Mouse (Mus musculus) layer of hippocampus, adult 9-11 months (tissue): ENCODE measurements around the gene Fmod.

Source experiments
- DNase-seq: peaks from one replicate; pipeline ENCODE4 v3.0.0; 2022

Gene Fmod

DNA sequence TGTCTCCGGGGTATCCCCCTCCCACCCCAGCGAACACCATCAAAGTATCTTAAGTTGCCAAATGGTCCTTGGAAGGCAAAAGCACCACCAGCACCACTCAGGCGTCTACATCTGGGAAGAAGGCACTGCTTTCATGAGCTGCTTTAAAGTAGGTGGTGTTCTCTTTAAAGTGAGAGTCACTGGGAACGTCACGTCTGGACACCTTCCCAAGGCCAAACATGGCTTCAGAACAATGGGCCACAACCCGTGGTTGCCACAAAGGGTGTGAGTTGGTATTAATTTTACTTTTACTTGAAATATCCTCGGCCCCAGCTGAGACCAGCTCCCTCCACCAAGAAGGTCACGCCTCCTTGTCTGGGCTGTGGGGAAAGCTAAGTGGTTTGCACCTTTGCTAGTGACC, 20.7 kb downstream of the Fmod start:
- no peak for DNase-seq

DNA sequence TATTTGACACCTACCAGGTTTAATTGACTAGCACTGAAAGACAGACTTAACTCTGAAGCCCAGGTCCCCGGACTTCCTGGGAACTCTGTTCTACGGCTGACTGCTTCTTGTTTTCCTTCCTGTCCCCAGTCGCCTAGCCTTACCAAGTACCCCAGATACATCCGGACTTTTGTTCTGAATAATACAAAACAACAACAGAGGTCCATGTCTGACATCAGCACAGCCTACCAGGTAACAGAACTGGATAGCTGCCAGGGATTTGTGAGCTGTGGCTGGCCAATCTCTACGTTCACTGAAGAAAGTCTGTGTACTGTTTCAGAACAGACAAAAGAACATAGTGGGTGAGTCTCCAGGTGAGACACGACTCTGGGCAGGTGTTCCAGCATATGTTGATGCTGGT, 21.8 kb downstream of the Fmod start:
- DNase-seq, result no peak

DNA sequence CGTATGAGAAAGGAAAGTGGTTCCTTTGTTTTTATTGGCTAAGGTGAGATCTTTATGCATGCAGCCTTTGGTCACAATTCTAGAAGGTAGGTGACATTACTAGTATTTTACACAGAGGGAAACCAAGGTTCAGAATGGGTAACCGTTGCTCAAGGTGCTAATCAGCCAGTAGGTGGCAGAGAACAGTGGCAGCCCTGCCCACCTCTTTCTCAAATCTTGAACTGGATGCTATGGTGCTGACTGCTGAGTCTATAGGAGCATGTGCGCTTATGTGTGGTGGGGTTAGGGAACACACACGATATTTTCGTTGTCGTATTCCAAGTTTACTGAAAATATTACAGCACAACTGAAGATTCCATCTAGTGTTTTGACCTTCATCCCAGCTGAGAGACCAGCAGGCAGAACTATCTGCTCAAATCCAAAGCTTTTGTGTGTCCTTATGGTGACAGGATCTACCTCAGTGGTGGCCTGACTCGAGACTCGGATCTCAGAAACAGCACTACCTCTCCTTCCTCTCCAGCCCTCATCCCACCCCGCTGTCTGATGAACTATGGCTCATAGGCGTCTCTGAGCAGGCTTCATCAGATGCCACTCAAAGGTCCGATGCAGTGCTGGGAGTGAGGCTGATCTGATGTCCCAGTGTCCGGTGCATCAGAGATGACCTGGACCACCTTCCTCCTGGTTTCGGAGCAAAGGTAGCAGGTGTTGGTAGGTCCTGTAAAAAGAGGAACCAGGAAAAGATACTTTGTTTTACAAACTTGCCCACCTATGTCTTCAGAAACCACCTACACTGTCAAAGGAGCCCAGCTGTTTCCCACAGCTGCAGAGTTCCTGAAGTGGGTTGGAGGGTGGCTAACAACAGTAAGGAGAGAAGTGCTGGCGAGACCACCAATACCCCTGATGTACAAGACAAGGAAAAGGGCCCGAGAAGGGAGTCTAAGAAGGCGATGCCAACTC, 23.0 kb downstream of the Fmod start:
- no peak for DNase-seq

DNA sequence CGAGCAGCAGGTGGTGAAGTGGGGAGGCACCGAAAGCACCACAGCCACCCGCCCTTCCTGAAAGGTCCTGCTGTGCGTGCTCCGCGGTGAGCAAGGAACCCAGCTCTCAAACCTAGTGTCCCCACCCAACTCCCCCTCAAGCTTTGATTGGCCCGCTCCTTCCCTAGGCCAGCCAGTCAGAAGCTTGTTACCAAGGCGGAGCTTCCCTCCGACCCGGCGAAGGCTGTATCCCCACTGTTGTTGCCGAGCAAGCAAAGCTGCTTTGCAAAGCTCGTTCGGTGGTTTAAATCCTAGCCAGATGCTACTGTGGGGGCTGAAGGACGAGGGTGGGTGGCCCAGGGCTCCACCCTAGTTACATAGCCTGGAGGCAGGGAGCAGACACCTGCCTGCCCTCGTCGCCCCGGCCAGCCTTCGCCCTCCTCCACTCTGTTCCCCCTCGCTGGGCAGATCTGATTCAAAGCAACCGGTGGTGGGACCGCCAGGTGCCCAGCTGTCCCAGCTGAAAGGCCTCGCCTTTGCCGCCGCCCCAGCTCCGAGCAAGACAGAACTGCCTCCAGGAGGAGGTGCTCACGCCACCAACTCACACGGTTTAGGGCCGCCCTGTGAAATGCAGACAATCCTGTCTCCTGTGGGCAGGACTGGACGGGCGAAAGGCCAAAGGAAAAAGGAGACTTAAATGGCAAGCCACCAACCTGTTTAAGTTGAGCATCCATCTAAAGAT, 24.0 kb downstream of the Fmod start:
- peak; percentile 93 for DNase-seq

DNA sequence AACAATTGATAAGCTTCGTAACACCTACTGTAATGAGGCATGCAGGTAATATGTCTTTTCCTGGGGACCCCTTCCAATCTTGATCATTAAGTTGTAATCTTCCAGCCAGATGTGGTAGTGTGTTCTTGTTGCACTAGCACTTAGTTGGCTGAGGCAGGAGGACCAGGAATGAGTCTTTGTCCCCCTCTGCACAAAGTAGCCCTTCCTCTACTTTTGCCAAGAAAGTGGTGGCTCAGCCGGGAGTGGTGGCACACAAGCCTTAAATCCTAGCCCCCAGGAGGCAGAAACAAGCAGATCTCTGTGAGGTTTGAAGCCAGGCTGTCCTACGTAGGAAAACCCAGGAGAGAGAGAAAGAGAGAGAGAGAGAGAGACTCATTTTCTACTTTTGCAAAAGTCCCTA, 24.9 kb downstream of the Fmod start:
- no peak for DNase-seq

DNA sequence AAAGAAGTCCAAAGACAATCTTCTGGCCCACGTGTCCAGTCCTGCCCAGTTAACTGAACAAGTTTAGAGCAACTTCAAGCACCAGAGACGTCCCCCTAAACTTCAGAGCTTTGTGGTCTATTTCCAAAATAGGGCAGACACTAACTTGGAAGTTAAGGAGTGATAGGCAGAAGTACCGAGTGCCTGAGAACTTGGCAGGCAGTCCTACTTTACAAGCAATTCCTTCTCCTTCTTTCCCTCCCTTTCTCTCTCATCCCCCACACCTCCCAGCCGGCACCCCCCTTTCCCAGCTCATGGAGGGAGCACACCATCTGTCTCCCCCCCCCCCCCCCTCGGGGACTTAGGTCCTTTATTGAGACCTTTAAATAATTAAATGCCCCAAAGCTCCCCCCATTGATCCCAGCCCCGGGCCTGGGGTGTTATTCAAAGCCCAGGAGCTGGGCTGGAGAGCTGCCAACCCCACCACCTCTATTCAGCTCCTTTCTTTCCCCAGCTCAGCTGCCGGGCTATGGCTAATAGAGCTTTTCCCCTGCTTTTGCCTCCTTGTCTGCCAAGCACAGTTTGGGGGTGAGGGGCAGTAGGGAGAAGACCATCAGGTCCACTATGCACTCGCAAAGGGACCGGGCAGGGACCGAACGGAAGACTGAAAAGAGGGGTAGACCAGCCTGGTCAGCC, 25.5 kb downstream of the Fmod start:
- DNase-seq, result no peak

DNA sequence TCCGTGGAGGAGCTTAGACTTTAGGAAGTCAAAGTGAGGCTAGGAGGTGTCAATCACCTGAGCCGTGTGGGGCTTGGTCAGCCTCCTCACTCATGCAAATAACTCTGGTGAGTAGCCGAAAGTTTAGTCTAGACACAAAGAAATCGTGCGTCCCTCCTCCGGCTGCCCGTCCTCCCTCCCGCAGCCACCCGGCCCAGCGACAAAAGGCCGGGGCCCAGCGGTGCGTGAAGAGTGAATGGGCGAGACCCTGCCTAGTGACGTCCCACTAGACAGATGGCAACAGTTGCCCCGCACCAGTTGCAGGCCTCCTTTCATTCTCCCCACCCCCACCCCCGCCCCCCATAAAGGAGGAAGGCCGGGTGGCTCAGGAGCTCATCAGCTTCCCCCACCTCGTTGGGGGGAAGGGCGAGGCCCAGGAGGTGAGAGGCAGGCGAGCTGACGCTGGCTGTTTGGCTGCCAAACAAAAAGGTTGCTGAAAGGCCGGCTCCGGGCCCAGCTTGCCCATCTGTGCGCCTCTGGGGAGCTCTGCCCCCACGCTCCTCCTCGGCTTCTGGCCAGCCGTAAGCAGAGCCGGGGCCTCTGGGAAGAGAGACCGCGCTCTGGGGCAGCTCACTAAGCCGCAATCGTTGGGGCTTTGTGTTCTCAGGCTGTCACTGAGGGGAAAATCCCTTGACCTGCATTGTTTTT, 26.2 kb downstream of the Fmod start:
- DNase-seq, result peak; percentile 71

DNA sequence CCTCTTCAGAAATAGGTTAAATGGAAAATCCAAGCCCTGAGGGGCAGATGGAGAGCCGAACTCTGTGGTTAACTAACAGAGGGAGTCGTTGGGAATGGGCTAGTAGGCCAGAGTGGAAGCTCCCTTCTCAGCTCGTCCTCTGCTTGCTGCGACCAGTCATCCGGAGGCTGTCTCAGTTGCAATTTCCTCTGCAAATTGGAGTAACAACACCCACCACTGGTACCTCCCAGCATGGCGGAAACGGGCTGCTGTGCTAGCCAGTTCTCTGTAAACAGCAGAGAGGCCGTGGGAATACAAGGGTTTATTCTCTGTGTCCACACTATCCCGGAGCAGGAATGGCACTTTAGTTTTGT, 26.7 kb downstream of the Fmod start:
- no peak for DNase-seq

DNA sequence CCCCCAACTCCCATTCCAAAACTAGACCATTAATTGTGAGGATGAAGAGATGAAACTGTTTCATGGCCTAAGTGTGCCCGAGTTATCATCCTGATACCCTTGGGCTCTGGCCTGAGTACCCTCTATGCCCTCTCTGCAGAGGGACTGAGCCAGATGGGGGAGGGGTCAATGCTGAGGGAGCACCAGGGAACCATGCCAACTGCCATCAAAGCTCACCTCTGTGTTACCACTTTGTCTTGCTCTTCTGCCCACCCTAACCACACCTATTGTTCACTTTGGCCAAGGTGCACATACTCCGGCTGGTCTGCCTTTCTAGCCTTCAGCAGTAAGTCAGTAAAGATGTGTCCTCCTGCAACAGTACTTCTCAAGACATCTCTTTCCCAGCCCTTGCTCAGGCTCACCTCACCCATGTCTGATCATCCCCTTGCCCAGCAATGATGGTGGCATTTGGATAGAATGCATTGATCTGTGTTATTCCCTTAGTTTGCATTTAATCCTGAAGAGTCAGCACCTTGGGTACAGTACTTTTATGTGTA, 27.3 kb downstream of the Fmod start:
- DNase-seq, result no peak

DNA sequence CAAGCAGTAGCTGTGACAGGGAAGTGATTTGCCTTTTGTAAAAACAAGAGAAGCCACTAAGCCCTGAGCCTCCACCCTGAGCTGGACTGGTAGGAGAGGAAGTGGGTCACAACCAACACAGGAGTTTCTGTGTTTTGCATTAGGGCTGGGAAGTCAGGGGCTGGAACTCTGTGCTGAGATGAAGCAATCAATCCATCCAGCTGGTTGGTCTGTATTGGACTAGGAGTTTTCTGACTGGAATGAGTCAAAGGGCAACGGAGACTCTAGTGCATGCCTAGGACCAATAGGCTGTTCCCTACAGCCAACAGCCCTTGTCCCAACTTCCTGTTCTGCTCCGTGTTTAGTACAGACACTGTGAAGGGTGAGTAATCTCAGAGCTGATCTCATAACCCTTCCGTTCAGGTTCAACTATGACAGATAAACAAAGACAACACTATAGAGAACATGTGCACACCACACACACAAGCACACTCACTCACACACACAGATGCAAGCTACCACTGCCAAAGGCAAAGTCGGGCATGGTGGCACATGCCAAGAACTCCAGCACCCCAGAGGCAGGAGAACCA, 28.3 kb downstream of the Fmod start:
- DNase-seq, result no peak

DNA sequence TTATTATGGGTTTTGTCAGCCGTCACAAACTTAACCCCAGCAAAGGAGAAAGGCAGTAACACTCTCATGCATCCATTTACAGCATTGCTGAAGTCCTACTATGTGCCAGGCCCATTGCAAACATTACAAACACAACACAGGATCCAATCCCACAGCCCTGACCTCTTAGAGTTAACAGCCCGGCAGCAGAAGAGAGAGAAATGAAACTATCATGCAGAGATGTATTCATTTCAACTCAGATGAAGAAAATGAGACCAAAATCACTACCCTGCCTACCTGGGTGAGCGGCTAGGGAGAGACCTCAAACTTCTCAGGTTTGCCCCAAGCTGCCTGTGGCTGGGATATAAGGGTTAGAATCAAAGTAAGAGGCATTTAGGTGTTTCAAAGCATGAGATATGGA, 29.5 kb downstream of the Fmod start:
- no peak for DNase-seq

DNA sequence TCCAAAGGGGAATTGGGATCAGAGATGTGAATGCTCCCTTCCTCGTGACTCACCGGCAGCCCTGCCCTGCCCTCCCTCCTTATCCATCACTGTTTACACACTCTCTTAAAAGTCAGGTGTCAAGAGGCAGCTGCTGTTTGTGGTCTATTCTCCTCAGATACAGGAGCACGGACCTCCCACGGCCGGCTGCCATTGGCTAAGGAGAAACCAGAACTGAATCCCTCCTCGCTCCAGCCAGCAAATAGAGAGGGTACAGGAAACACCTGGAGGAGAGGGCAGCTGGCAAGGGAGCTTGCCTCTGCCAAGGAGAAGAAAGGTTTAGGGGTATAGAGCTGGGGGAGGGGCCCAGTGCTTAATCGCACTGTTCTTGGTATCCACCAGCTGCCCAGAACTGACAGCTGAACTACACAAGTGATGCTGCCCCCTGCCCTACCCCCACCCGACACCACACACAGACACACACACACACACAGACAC, 30.1 kb downstream of the Fmod start:
- DNase-seq, result no peak

DNA sequence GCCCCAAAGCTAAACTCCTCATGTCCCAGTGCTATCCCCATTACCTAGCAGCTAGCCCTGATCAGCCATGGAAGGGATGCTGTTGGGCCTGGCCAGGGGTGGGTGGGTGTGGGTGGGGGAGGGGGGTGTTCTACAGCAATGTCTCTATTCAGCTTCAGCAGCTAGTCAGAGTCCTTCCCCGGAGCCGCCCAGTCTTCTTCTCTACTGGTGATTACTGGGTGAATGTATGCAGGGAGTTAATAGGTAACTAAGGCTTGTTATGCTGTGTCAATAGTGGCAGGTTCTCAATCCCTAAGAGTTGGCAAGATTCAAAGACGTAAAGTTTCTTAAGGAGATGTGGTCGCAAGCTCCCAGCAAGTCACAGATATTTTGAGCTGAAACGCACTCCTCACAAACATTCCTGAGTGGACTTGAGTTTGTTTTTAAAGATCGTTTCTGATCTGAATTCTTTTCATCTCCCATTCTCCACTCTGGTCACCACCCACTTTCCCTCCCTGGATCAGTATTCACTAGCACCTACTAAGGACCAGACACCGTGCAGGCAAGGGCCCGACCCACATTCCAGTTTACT, 33.1 kb downstream of the Fmod start:
- DNase-seq, result no peak

DNA sequence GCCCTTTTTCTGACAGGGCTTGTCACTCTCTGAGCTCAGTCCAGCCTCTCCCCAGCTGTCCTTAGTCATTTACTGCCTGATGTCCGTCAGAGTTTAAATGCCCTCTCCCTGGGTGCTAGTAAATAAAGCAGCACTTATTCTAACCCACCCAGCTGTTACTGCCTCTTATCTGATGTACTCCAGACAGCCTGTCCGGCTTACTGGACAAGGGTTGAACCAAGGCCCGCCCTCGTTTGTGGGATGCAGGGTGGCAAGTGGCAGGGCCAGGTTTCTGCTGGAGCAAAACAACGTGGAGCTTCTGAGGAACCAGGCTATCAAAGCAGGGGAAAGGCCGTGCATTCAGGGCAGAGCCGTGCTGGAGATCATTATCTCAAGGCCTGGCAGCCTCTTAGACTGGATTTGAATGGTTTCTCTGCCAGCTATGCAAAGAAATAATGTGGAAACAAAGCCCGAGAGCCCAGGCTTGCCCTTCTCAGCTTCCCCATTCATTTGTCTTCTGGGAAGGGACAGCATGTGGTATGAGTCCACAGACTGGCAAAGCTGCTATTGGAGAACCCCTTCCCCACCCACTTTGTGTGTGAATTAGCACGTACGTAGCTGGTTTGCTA, 34.5 kb downstream of the Fmod start:
- no peak for DNase-seq

DNA sequence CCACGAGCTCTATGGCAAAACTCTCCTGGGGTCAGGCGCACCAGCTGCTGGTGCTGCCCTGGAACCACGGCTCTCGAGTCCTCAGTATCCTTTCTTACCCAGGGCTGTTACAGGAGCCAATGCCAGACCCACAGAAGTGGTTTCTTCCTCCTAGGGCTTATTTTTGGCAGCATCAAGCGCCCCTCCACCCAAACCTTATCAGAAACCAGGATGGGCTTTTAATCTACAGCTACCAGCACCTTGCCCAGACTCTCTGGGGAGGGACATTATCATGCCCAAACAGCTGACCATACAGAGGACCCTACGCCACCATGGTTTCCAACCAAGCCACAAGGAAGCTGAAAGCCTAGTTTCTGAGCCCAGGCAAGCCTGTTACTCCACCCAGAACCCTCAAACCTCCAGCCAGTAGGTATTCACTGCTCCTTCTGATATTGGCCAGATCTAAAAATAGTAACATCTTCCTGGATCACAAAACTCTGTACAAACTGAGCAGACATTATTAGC, 36.1 kb downstream of the Fmod start:
- DNase-seq, result no peak

DNA sequence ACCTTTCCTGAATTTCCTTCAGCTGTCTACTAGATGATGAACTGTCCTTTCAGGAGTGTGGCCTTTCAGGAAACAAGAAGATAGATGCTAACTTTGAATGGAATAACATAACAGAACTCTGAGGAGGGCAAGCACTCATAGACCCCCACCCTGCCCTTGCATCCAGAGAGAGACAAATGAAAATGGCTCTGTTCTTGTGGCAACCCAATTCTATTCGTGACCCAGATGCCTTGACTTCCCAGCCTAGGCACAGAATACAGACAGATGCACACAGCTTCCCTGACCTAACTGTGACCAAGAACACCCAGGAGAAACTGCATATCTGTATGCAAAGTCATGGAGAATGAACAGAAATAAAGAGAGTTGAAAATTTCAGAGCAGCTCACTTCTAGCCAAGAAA, 36.6 kb downstream of the Fmod start:
- no peak for DNase-seq

DNA sequence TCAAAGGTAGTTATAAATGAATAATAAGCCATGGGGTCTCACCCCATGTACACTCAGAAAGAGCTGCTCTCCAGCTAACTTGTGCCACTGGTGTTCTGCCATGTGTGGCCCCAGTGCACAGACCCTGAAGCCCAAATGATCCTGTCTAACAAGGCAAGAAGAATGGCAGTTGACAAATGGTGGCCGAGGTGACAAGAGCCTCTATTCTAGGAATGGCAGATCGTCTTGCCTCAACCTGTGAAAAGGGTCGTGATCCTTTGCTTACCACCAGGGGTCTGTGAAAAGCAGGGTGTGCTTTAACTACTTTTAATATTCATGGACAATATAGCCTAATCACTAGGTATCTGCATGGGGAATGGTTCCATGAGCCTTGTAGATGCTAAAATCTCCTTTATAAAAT, 37.1 kb downstream of the Fmod start:
- DNase-seq, result no peak

DNA sequence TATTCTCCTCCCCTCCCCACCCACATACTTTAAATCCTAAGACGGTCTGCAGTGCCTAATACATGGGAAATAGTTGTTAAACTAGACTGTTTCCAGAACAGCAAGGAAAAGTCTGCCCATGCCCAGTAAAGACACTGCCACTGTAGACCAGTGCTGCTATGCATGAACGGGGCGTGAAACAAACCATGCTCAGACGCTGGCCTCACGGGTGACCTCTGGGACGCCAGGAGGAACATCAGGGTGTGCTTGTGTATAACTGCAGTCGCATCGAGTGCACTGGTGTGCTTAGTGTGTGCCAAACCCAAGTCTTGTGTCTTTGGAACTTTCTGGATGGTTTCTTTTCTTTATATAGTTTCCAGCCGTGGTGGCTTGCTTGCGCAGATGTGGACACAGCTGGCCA, 37.6 kb downstream of the Fmod start:
- DNase-seq, result no peak

DNA sequence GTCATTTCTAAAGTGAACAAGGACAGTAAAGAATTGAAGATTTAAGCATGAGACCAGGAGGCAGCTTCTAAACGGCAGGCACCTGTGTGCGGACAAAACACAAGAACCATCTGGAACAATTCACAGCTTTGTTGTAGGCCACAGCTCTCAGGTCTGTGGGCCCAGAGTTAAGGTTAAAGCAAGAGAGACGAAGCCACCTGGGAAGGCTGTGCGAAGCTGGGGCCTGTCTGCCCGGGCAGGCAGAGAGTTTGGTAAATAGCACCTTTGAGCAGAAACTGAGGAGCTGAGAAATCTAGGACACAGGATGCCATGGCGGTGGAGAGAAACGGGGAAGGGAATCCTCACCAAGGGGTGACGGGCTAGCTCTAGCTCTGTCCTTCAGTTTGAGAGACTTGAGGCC, 38.5 kb downstream of the Fmod start:
- DNase-seq, result no peak

DNA sequence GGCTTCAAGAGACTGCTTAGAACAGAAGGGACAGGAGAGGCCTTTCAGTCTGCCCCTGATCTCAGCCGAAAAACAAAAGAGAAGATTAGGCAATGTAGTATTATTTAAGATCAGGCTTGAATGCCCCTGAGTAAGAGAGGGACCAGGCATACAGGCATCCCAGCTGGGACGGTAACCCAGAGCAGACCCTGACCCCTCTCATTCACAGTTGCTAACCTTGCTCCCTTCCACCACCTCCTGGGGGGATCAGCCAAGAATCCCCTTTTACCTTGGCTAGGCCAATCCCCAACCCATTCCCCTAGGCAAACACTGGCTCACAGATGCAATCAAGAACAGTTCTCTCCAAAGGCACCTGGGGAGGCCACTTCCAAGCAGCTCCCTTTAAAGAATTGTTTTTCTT, 39.7 kb downstream of the Fmod start:
- no peak for DNase-seq

DNA sequence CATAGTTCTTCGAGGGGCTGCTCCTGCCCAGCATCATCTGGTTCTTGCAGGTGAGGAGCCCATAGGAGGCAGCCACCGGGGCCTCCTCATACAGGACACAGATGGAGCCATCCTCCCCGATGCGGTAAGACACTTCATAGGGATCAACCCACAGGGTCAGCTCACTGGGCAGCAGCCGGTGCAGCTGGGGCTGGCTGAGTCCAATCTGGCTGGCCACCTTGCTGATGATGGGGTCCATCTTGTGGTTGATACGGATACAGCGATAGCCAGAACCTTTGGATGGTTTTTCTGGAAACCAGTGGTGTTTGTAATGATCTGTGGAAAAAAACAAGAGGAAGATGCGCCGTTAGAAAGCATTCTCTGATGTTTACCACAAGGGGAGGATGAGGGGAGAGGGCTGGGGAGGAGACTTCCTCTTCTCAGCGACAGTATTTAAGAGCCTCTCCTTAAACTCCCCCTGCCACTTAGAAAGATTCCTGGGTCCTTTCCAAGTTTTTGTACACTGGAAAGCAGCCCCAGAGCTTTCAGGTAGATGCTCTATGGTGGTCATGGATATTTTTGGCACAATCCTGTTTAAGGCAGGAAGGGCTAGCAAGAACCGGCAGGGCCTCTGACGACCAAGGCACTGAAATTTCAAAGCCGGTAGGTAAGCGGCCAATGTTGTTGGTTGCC, 40.5 kb downstream of the Fmod start:
- DNase-seq, result peak; percentile 54
